Mouse (Mus musculus): ENCODE measurements around the gene Tgfb2. TPM values are rescaled to one million over a fixed set of nuclear protein-coding genes. Genes with fewer than 3 reads are reported as not detected.

The Tgfb2 gene
- polyA plus RNA-seq, 1 experiment: 6.0 TPM

DNA sequence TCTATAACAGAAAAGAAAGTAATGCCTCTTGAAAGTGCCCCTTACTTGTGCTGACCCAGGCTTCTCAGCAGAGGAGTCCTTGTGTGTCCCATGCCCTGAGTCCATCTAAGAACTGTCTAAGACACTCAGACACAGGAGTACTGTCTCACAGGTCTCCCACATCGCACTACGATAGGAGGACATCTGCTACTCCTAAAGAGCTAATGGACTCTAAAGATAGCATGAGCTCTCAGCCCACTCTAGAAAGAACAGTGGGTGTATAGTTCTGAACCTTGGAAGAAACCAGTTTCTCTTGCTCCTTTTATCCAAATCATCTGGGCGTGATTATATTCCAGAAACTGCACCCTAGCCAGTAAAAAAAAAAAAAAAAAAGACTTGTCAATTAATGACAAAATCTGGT is 97.7 kb downstream of the Tgfb2 start:
- no peak for DNase-seq (ENCODE audit: low read depth)
- TF ChIP-seq POLR2A (IDR thresholded peaks at IDR 0.05; ENCODE audit: borderline replicate concordance, extremely low read depth, insufficient read depth, insufficient read length, poor library complexity, severe bottlenecking) (no peak), CTCF (IDR thresholded peaks at IDR 0.05; ENCODE audit: borderline replicate concordance, extremely low read depth, insufficient read depth, insufficient read length) (no peak)

- no peak for DNase-seq (ENCODE audit: low read depth)
- no peak for TF ChIP-seq CTCF (IDR thresholded peaks at IDR 0.05; ENCODE audit: borderline replicate concordance, extremely low read depth, insufficient read depth, insufficient read length)
- no peak for TF ChIP-seq POLR2A (IDR thresholded peaks at IDR 0.05; ENCODE audit: borderline replicate concordance, extremely low read depth, insufficient read depth, insufficient read length, poor library complexity, severe bottlenecking)
Observed at GRCm38 (mm10) chr1:186605635-186606034, 100.2 kb downstream of the Tgfb2 start.

DNA sequence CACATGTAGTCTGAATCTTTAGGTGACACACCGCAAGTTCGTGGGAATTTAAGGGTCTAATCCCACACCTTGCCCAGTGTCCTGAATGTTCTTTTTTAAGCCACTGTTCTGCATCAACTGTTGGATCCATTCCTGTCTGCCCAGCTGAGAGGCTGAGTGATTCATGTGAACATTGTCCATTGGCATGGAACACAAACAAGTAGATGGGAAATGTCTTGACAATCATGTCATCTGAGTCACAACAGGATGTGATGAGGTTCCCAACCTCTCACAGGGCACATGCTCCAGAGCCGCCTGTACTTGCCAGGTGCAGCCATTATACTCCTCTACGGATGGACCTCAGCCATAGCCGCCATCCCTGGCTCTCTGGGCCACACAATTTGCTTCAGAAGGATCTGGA is 101.7 kb downstream of the Tgfb2 start:
- TF ChIP-seq POLR2A (IDR thresholded peaks at IDR 0.05; ENCODE audit: borderline replicate concordance, extremely low read depth, insufficient read depth, insufficient read length, poor library complexity, severe bottlenecking): no peak

DNA sequence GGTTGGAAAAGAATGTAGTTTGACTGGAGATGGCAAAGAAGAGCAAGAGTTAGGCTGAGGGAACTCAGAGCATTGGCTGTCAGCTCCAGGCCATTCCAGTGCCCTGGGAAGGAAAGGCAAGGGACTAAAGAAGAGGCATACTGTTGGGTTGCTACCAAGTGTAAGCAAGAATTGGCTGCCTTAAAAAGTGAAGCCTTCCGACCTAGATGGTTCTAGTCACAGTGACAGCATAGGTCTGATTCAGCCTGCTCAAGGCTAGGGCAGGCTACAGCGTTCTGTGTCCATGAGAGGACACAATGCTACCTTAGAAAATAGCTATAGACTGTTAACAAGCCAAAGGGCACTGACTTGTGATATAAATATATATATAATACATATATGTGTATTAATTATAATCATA is 117.6 kb downstream of the Tgfb2 start:
- no peak for DNase-seq (ENCODE audit: low read depth)
- no peak for TF ChIP-seq POLR2A (IDR thresholded peaks at IDR 0.05; ENCODE audit: borderline replicate concordance, extremely low read depth, insufficient read depth, insufficient read length, poor library complexity, severe bottlenecking)
- TF ChIP-seq CTCF (IDR thresholded peaks at IDR 0.05; ENCODE audit: borderline replicate concordance, extremely low read depth, insufficient read depth, insufficient read length): no peak

More for the DNA sequence above, 101.7 kb downstream of the Tgfb2 start:
- DNase-seq (ENCODE audit: low read depth): no peak

- no peak for DNase-seq (ENCODE audit: low read depth)
- TF ChIP-seq POLR2A (IDR thresholded peaks at IDR 0.05; ENCODE audit: borderline replicate concordance, extremely low read depth, insufficient read depth, insufficient read length, poor library complexity, severe bottlenecking): no peak
- TF ChIP-seq CTCF (IDR thresholded peaks at IDR 0.05; ENCODE audit: borderline replicate concordance, extremely low read depth, insufficient read depth, insufficient read length): no peak
Observed at GRCm38 (mm10) chr1:186587065-186587804, 118.6 kb downstream of the Tgfb2 start.

DNA sequence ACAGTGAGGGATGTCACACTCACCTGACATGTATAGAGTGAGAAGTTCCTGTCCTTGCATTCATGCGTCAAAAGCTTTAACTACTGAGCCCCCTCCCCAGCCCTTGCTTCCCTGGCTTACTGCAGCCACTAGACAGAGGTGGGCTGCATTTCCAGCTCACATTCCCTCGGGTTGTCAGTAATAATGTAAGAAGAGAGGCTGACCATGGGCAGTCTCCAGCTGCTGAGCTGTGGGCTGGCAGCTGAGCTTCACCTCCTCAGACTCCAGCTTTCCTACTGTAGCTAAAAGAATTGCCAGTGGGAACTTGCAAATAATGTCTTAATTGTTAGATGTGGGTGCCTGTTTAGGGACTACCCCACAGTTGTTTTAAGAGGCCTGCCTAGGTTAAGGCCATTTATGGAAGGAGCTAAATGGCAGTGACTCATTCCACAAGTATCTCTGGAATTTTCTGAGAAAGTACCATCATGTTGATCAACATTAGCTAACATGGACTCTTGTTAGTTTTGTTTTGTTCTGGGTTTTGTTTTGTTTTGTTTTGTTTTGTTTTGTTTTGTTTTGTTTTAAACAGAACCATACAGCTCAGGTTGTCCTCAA is 120.1 kb downstream of the Tgfb2 start:
- TF ChIP-seq POLR2A (IDR thresholded peaks at IDR 0.05; ENCODE audit: borderline replicate concordance, extremely low read depth, insufficient read depth, insufficient read length, poor library complexity, severe bottlenecking) (no peak), CTCF (IDR thresholded peaks at IDR 0.05; ENCODE audit: borderline replicate concordance, extremely low read depth, insufficient read depth, insufficient read length) (no peak)
- DNase-seq (ENCODE audit: low read depth): no peak

DNA sequence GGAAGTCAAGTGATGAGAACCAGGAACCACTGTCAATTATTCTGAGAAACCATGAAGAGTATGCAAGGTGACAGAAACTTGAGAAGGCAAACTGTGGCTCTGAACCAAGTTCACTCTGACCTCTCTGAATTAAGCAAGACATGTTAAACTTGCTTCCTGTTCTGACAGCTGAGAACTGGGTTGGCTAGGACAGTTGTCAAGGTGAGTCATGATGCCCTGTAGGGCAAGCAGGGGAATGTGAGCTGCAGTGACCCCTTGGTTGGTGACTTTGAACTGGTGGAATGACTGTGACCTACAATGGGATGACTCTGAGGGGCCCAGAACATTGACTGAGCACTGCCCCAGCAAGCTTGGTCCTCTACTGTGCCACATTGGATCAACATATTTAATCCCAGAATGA is 121.9 kb downstream of the Tgfb2 start:
- TF ChIP-seq CTCF (IDR thresholded peaks at IDR 0.05; ENCODE audit: borderline replicate concordance, extremely low read depth, insufficient read depth, insufficient read length) (no peak), POLR2A (IDR thresholded peaks at IDR 0.05; ENCODE audit: borderline replicate concordance, extremely low read depth, insufficient read depth, insufficient read length, poor library complexity, severe bottlenecking) (no peak)
- no peak for DNase-seq (ENCODE audit: low read depth)

GRCm38 (mm10) chr1:186582113-186582512 is 123.7 kb downstream of the Tgfb2 start:
- no peak for DNase-seq (ENCODE audit: low read depth)
- TF ChIP-seq POLR2A (IDR thresholded peaks at IDR 0.05; ENCODE audit: borderline replicate concordance, extremely low read depth, insufficient read depth, insufficient read length, poor library complexity, severe bottlenecking) (no peak), CTCF (IDR thresholded peaks at IDR 0.05; ENCODE audit: borderline replicate concordance, extremely low read depth, insufficient read depth, insufficient read length) (no peak)

DNA sequence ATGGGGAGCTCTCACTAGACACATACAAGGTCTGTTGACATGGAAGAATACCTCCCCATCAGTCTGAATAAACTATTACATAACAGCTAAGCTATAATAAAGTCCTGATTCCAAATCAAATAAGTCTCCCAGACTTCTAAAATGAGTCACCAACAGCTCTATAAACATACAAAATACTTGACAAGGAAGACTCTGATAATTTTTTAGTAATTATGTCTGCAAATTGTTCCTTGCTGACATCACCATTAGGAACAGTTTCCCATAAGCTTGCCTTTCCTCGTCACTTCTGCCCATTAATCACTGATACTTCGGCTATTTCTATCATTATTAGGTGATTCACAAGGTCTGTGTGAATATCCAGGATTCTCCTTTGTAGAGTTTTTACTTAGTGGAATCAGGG is 124.1 kb downstream of the Tgfb2 start:
- TF ChIP-seq CTCF (IDR thresholded peaks at IDR 0.05; ENCODE audit: borderline replicate concordance, extremely low read depth, insufficient read depth, insufficient read length) (no peak), POLR2A (IDR thresholded peaks at IDR 0.05; ENCODE audit: borderline replicate concordance, extremely low read depth, insufficient read depth, insufficient read length, poor library complexity, severe bottlenecking) (no peak)
- no peak for DNase-seq (ENCODE audit: low read depth)

- DNase-seq (ENCODE audit: low read depth): no peak
- TF ChIP-seq CTCF (IDR thresholded peaks at IDR 0.05; ENCODE audit: borderline replicate concordance, extremely low read depth, insufficient read depth, insufficient read length) (no peak), POLR2A (IDR thresholded peaks at IDR 0.05; ENCODE audit: borderline replicate concordance, extremely low read depth, insufficient read depth, insufficient read length, poor library complexity, severe bottlenecking) (no peak)
Observed at GRCm38 (mm10) chr1:186581114-186581513, 124.7 kb downstream of the Tgfb2 start.

- TF ChIP-seq POLR2A (IDR thresholded peaks at IDR 0.05; ENCODE audit: borderline replicate concordance, extremely low read depth, insufficient read depth, insufficient read length, poor library complexity, severe bottlenecking): no peak
- TF ChIP-seq CTCF (IDR thresholded peaks at IDR 0.05; ENCODE audit: borderline replicate concordance, extremely low read depth, insufficient read depth, insufficient read length): no peak
- DNase-seq (ENCODE audit: low read depth): no peak
Observed at GRCm38 (mm10) chr1:186577302-186577701, 128.5 kb downstream of the Tgfb2 start.

- TF ChIP-seq CTCF (IDR thresholded peaks at IDR 0.05; ENCODE audit: borderline replicate concordance, extremely low read depth, insufficient read depth, insufficient read length) (no peak), POLR2A (IDR thresholded peaks at IDR 0.05; ENCODE audit: borderline replicate concordance, extremely low read depth, insufficient read depth, insufficient read length, poor library complexity, severe bottlenecking) (no peak)
- no peak for DNase-seq (ENCODE audit: low read depth)
Observed at GRCm38 (mm10) chr1:186575629-186576028, 130.2 kb downstream of the Tgfb2 start.
